Mouse (Mus musculus) MEL (cell line): ENCODE results near the gene Gfm1.

Experiments used
- BHLHE40 ChIP-seq: IDR thresholded peaks from 2 replicates; pipeline ENCODE4 v1.6.1; 2012; ENCODE audit warnings: low read depth, mild to moderate bottlenecking, inconsistent platforms, low read length, improper control_type of control experiment, borderline replicate concordance
- CTCF ChIP-seq, 3 experiments: IDR thresholded peaks in 2 of 3; conservative IDR thresholded peaks in 1 of 3; 2 replicates each; pipeline ENCODE4 v1.5.1; 2011 to 2012; ENCODE audit warnings: low read length in 3 of 3, low read depth in 2 of 3, mild to moderate bottlenecking in 2 of 3, improper control_type of control experiment in 1 of 3, inconsistent platforms in 1 of 3, mixed read lengths in 1 of 3, moderate library complexity in 1 of 3; ENCODE audit not compliant: control insufficient read depth in 1 of 3, insufficient read depth in 1 of 3, poor library complexity in 1 of 3, severe bottlenecking in 1 of 3
- EP300 ChIP-seq, 2 experiments: IDR thresholded peaks; 2 replicates each; pipeline ENCODE4 v1.6.1; 2011; ENCODE audit warnings: improper control_type of control experiment in 2 of 2, low read length in 2 of 2, low read depth in 1 of 2, mild to moderate bottlenecking in 1 of 2
- ETS1 ChIP-seq: IDR thresholded peaks from 2 replicates; pipeline ENCODE4 v1.6.1; 2012; ENCODE audit warnings: low read depth, mild to moderate bottlenecking, inconsistent platforms, low read length, improper control_type of control experiment, moderate library complexity
- HCFC1 ChIP-seq: IDR thresholded peaks from 2 replicates; pipeline ENCODE4 v1.6.1; 2012; ENCODE audit warnings: low read depth, mild to moderate bottlenecking, inconsistent platforms, low read length, improper control_type of control experiment, moderate library complexity
- JUND ChIP-seq: IDR thresholded peaks from 2 replicates; pipeline ENCODE4 v1.6.1; 2011; ENCODE audit warnings: low read depth, mild to moderate bottlenecking, improper control_type of control experiment, low read length
- MAFK ChIP-seq: IDR thresholded peaks from 2 replicates; pipeline ENCODE4 v1.6.1; 2011; ENCODE audit warnings: low read depth, mild to moderate bottlenecking, low read length, improper control_type of control experiment, borderline replicate concordance
- POLR2A ChIP-seq, 2 experiments: IDR thresholded peaks; 2 replicates each; pipeline ENCODE4 v1.6.1; 2011 to 2012; ENCODE audit warnings: low read length in 2 of 2, mild to moderate bottlenecking in 2 of 2, control low read depth in 1 of 2, improper control_type of control experiment in 1 of 2, low read depth in 1 of 2, moderate library complexity in 1 of 2; ENCODE audit not compliant: control insufficient read depth in 1 of 2, insufficient read depth in 1 of 2, poor library complexity in 1 of 2
- POLR2AphosphoS2 ChIP-seq: IDR thresholded peaks from 2 replicates; pipeline ENCODE4 v1.6.1; 2011; ENCODE audit warnings: low read length, improper control_type of control experiment
- SIN3A ChIP-seq: IDR thresholded peaks from 2 replicates; pipeline ENCODE4 v1.6.1; 2012; ENCODE audit warnings: low read length, improper control_type of control experiment, inconsistent platforms
- TAL1 ChIP-seq: IDR thresholded peaks from 2 replicates; pipeline ENCODE4 v1.6.1; 2012; ENCODE audit warnings: mild to moderate bottlenecking, inconsistent platforms, low read length, moderate library complexity, mixed read lengths
- TBP ChIP-seq: IDR thresholded peaks from 2 replicates; pipeline ENCODE4 v1.8.0; 2011; ENCODE audit warnings: low read depth, low read length, improper control_type of control experiment
- USF1 ChIP-seq: IDR thresholded peaks from 2 replicates; pipeline ENCODE4 v1.6.1; 2014; ENCODE audit warnings: low read depth, mild to moderate bottlenecking, inconsistent platforms, low read length, improper control_type of control experiment, moderate library complexity
- ZC3H11A ChIP-seq: IDR thresholded peaks from 2 replicates; pipeline ENCODE4 v1.6.1; 2012; ENCODE audit warnings: low read depth, mild to moderate bottlenecking, inconsistent platforms, low read length, improper control_type of control experiment

DNA sequence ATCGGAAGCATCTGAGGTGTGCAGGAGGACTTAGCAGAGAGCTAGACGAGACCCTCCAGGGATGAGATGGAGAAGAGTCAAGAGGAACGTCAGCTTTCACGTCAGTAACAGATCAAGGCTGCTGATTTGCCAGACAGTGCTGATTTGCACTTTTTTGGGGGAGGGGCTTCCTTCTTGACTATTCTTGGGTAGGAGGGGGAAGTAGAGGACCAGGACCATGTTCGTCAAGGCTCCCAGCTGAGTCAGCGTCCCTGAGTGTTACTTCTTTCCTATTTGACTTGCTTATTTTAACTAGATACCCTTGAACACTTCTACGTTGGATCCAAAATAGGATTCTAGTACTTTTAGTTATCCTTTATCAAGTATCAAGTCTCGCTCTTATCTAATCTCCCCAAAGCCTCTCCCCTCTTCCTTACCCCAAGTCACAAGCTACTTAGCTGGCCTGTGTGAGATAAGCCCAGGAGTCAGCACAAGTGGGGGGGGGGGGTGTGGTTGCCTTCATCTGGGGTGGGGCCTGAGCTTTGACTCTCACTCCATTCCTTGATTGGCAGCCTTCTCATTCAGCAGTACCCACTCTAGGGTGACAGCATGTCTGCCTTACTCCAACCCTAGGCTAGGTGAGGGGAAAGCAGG, 69.0 kb downstream of the Gfm1 start:
- TF ChIP-seq CTCF (IDR thresholded peaks at IDR 0.05 in 2 of 3, conservative IDR thresholded peaks at IDR 0.05 in 1 of 3; ENCODE audit: control insufficient read depth in 1 of 3, insufficient read depth in 1 of 3, low read depth in 2 of 3, low read length in 3 of 3, poor library complexity in 1 of 3, severe bottlenecking in 1 of 3) (no peak), POLR2AphosphoS2 (no peak), SIN3A (no peak), BHLHE40 (peak; percentile 77; the same call in 1 of the 2 replicates), ETS1 (peak; percentile 70), USF1 (no peak), MAFK (no peak), EP300 (IDR thresholded peaks at IDR 0.05; ENCODE audit: low read depth in 1 of 2, low read length in 2 of 2) (peak; percentile 67 to 82), ZC3H11A (no peak), POLR2A (IDR thresholded peaks at IDR 0.05; ENCODE audit: control insufficient read depth in 1 of 2, insufficient read depth in 1 of 2, low read depth in 1 of 2, low read length in 2 of 2, poor library complexity in 1 of 2) (no peak), HCFC1 (no peak), JUND (no peak), TBP (no peak), TAL1 (peak; percentile 18; the same call in 1 of the 2 replicates)
